Mouse (Mus musculus) liver, embryonic 14.5 days (tissue): ENCODE measurements around the gene Ifih1. TPM values are rescaled to one million over a fixed set of nuclear protein-coding genes. Genes with fewer than 3 reads are reported as not detected.

Experiments
- ATAC-seq: fragments of 200-750 bp; cut with Nextera tagmentation; 2 replicates; pipeline ENCODE4 v1.8.0; 2017; ENCODE audit warnings: moderate number of reproducible peaks, mild to moderate bottlenecking, moderate library complexity; ENCODE audit not compliant: insufficient read depth
- DNase-seq, 3 experiments: peaks; one replicate each; pipeline ENCODE4 v3.0.0-alpha.2; 2012 to 2013; ENCODE audit warnings: low read depth in 3 of 3, low spot score in 3 of 3
- H3K27ac ChIP-seq: fragments of 300-500 bp; sonication (generic); 2 replicates; pipeline ENCODE4 v1.5.1; 2014; ENCODE audit warnings: moderate library complexity, mild to moderate bottlenecking, control low read depth, inconsistent platforms
- H3K27me3 ChIP-seq: fragments of 300-500 bp; sonication (generic); 2 replicates; pipeline ENCODE4 v1.6.1; 2014; ENCODE audit warnings: mild to moderate bottlenecking, low read length, moderate library complexity; ENCODE audit not compliant: control insufficient read depth, insufficient read depth
- H3K36me3 ChIP-seq: fragments of 300-500 bp; sonication (generic); replicated peaks from 2 replicates; pipeline ENCODE4 v1.6.1; 2014; ENCODE audit warnings: low read depth; ENCODE audit not compliant: control insufficient read depth, insufficient read depth
- H3K4me1 ChIP-seq, 2 experiments: fragments of 200-500 bp in 1 of 2; fragments of 300-500 bp in 1 of 2; sonication (generic) in 1 of 2; replicated peaks; 2 replicates each; pipeline ENCODE4 v1.6.1; 2012 to 2014; ENCODE audit warnings: antibody characterized with exemption in 1 of 2, inconsistent platforms in 1 of 2, low read length in 1 of 2; ENCODE audit not compliant: control insufficient read depth in 2 of 2, insufficient read depth in 2 of 2
- H3K4me2 ChIP-seq: fragments of 300-500 bp; sonication (generic); 2 replicates; pipeline ENCODE4 v1.6.1; 2014; ENCODE audit warnings: low read depth, mild to moderate bottlenecking, control low read depth, moderate library complexity
- H3K4me3 ChIP-seq, 2 experiments: fragments of 200-500 bp in 1 of 2; fragments of 300-500 bp in 1 of 2; sonication (generic) in 1 of 2; 2 replicates each; pipeline ENCODE4 v1.5.1; 2012 to 2014; ENCODE audit warnings: low read depth in 2 of 2, low read length in 2 of 2, mild to moderate bottlenecking in 2 of 2, control low read depth in 1 of 2, inconsistent platforms in 1 of 2, moderate library complexity in 1 of 2; ENCODE audit not compliant: insufficient read depth in 1 of 2
- H3K9ac ChIP-seq: fragments of 300-500 bp; sonication (generic); replicated peaks from 2 replicates; pipeline ENCODE4 v1.6.1; 2014; ENCODE audit warnings: mild to moderate bottlenecking, control low read depth, moderate library complexity
- H3K9me3 ChIP-seq: fragments of 300-500 bp; sonication (generic); 2 replicates; pipeline ENCODE4 v1.6.1; 2016; ENCODE audit warnings: low read length, mixed read lengths; ENCODE audit not compliant: control insufficient read depth
- CTCF ChIP-seq: IDR thresholded peaks from 2 replicates; pipeline ENCODE4 v1.5.1; 2016; ENCODE audit warnings: antibody characterized with exemption, low read depth, control low read depth
- EP300 ChIP-seq: IDR thresholded peaks from 2 replicates; pipeline ENCODE4 v1.6.1; 2016; ENCODE audit warnings: antibody characterized with exemption, low read depth
- WGBS: fragments of 180-500 bp; shearing (Covaris S2); extraction: QIAGEN DNeasy Blood & Tissue Kit; methylation state at CpG from one replicate; pipeline ENCODE4 v1.1.7; 2014; ENCODE audit not compliant: insufficient replicate concordance; 5-methylcytosine and 5-hydroxymethylcytosine counted together
- polyA plus RNA-seq, 2 experiments: library from polyadenylated mRNA; depleted of rRNA in 1 of 2; stranded (reverse) in 1 of 2; unstranded in 1 of 2; fragments of >200 nt; fragmentation: Nextera tagmentation in 1 of 2; extraction: Ambion mirVana in 1 of 2; gene quantifications; 2 replicates each; pipeline versions ENCODE4 v1.2.1 to v1.2.3; 2012 to 2014

The Ifih1 gene
- polyA plus RNA-seq, 2 experiments: 1.5 to 2.9 TPM

DNA sequence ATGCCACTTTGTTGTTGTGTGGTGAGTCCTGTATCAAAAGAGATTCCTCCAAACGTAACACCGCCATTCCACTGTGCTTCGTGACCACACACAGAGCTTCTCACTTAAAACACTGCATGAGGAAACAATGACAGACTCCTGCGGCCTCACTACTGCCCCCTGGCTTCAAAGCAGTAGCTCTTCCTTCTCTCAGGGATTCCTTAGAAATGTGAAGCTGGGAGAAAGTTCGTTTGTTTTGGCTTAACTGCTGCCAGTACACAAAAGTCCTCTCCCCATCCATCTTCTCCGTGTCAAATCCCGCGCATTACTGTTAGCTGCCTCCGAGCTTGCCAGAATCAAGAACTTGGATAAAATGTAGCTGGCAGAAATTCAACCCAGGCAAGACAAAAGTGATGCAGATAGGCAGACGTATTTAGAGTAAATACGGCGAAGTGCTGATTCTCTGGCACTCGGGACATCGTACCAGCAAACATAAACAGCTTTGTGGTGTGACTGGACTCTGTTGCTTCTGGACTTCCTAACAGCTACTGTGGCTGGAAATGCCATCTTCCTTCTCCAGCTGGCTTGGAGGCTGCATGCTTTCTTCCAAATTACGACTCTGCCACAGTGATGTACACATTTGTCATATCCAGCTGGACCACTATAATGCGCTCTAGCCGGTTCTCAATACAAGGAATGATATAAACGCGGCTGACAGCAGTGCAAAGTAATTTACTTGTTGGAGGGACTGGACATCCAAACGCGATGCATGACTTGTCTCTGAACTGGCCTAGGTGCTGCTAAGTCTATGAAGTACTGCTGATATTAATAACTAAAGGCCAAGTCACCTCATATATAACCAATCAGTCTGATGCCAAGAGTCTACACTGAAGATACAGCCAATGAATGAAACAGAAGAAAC lies 2.4 kb downstream of the Ifih1 start:
- DNase-seq: no peak
- WGBS: 51% methylated on average over 21 of the region's 21 CpGs
- H3K4me1 ChIP-seq: peaks cover 7 to 9% of the 10 kb centered on the region in 2 experiments
- H3K9me3 ChIP-seq: no peaks in the 10 kb centered on the region
- H3K4me2 ChIP-seq: peak overlapping the region; percentile 87
- H3K4me3 ChIP-seq: peak overlapping the region; percentile 8 to 20; a peak in 1 of 4 replicates
- ATAC-seq: no peak
- no peaks in the 10 kb centered on the region for H3K36me3 ChIP-seq
- no peak overlapping the region for H3K27ac ChIP-seq
- H3K27me3 ChIP-seq: no peaks in the 10 kb centered on the region
- no peak for TF ChIP-seq EP300
- peak; percentile 92 for TF ChIP-seq CTCF
- no peak overlapping the region for H3K9ac ChIP-seq

- Histone ChIP-seq H3K9ac (no peak overlapping the region), H3K4me2 (no peak overlapping the region), H3K36me3 (no peaks in the 10 kb centered on the region), H3K4me3 (no peak overlapping the region), H3K27ac (no peak overlapping the region), H3K27me3 (no peaks in the 10 kb centered on the region), H3K9me3 (no peaks in the 10 kb centered on the region), H3K4me1 (peaks cover under 1 to 4% of the 10 kb centered on the region in 2 experiments; a peak in 3 of 4 replicates)
- ATAC-seq: no peak
- DNase-seq: no peak
- TF ChIP-seq CTCF (no peak), EP300 (no peak)
- 62% methylated on average over 2 of the region's 2 CpGs for WGBS
Observed at GRCm38 (mm10) chr2:62639869-62640268, 6.2 kb downstream of the Ifih1 start.

DNA sequence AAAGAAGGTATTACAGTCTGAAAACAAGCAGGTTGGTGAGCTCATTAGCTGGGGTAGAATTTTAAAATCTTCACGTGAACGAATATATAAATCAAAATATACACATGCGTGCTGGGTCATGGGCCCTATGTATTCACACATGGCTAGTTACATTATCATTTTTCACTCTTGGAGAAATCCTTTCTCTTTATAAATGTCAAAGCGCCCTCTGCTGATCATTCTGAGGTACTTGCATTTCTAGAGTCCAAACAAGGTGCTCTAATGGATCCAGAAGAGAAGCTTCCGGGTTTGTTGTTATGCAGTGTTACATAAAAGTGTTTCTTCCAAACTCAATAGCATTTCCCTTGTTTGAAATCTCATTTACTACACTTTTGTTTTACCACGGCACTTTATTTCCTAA lies 15.6 kb downstream of the Ifih1 start:
- no peaks in the 10 kb centered on the region for H3K36me3 ChIP-seq
- no peak overlapping the region for H3K9ac ChIP-seq
- DNase-seq (peak; percentile 40 to 61 (median 48)), ATAC-seq (peak; percentile 25; the same call in 1 of the 2 replicates)
- H3K4me3 ChIP-seq: no peak overlapping the region
- no peaks in the 10 kb centered on the region for H3K27me3 ChIP-seq
- 16% methylated on average over 6 of the region's 6 CpGs for WGBS
- no peak overlapping the region for H3K4me2 ChIP-seq
- no peaks in the 10 kb centered on the region for H3K9me3 ChIP-seq
- TF ChIP-seq CTCF (peak; percentile 61), EP300 (no peak)
- no peak overlapping the region for H3K27ac ChIP-seq
- no peaks in the 10 kb centered on the region for H3K4me1 ChIP-seq

GRCm38 (mm10) chr2:62628356-62628755 lies 17.7 kb downstream of the Ifih1 start:
- no peaks in the 10 kb centered on the region for H3K36me3 ChIP-seq
- 90% methylated on average over 5 of the region's 5 CpGs for WGBS
- TF ChIP-seq EP300 (no peak), CTCF (no peak)
- H3K27me3 ChIP-seq: no peaks in the 10 kb centered on the region
- DNase-seq: no peak
- H3K9me3 ChIP-seq: no peaks in the 10 kb centered on the region
- ATAC-seq: no peak
- no peak overlapping the region for H3K27ac ChIP-seq
- no peak overlapping the region for H3K4me2 ChIP-seq
- 0 out of 4 replicates have a peak, but pooled peaks cover 0 to 2% of the 10 kb centered on the region in 2 experiments for H3K4me1 ChIP-seq
- H3K9ac ChIP-seq: no peak overlapping the region
- no peak overlapping the region for H3K4me3 ChIP-seq

DNA sequence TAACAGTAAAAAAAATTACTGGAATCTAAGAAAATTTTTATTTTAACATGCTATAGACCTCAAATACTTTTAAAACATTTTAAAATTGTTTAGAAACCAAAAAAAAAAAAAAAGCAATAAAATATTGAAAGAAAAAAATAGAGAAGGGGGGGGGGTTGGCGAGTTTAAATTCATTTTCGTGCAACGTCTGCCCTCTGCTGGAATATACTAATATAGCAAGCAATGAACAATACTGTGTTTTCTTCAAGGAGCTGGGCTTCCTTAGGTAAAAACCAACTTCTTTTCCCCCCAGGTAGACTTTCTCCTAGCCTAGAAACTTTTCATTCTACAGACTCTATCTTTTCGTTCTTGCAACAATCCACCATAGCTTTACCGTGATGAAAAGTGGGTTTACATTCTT lies 18.3 kb downstream of the Ifih1 start:
- DNase-seq (peak in 1 of 3 experiments; percentile 33), ATAC-seq (no peak)
- WGBS: 6% methylated on average over 5 of the region's 5 CpGs
- H3K27me3 ChIP-seq: no peaks in the 10 kb centered on the region
- H3K9ac ChIP-seq: no peak overlapping the region
- H3K9me3 ChIP-seq: no peaks in the 10 kb centered on the region
- no peak overlapping the region for H3K27ac ChIP-seq
- H3K4me1 ChIP-seq: peaks cover 0 to 4% of the 10 kb centered on the region in 2 experiments; a peak in 1 of 4 replicates
- H3K36me3 ChIP-seq: no peaks in the 10 kb centered on the region
- H3K4me2 ChIP-seq: no peak overlapping the region
- no peak overlapping the region for H3K4me3 ChIP-seq
- peak; percentile 55; the same call in 1 of the 2 replicates for TF ChIP-seq CTCF
- TF ChIP-seq EP300: no peak
